Mouse (Mus musculus): ENCODE results near the gene Grk5.

DNA sequence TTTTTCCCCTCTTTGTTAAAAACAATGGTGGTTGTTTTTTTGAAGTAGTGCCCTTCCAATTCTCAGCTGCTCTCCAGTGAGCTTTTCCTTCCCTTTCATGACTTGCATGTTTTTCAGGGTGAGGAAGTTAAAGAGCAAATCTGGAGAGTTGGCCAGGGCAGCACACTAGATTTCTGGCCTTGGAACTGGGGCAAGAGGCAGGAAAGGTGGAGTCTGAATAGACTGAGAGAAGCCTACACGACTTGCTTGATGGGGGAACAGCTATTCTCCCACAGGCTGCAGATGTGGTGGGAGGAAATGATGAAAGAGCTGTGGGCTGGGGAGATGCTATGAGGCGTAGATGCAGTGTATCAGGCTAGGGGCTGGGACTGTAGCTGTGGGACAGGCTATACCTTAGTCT is 57.1 kb downstream of the Grk5 start:
- TF ChIP-seq CTCF (IDR thresholded peaks at IDR 0.05; ENCODE audit: low read depth) (no peak), EP300 (IDR thresholded peaks at IDR 0.05; ENCODE audit: low read depth) (no peak)
